Mouse (Mus musculus) neutrophil, adult 59 days (primary cell): ENCODE data around the gene Alox5ap. TPM values are rescaled to one million over a fixed set of nuclear protein-coding genes. Genes with fewer than 3 reads are reported as not detected.

Source experiments
- total RNA-seq, 2 experiments: library from RNA; stranded (reverse); gene quantifications; 1 replicate in 1 of 2; 2 replicates in 1 of 2; pipeline ENCODE4 v1.2.4; 2023

The Alox5ap gene
- total RNA-seq, result 1,000 to 10,000 TPM; 1,426 to 1,506 TPM

GRCm38 (mm10) chr5:149264405-149264804, at the start of gene Alox5ap:
TSS of gene Alox5ap (plus strand) at chr5:149264767.

Other genes with a start within 250 kb of the Alox5ap start
- gene Uspl1, start 80.4 kb upstream of the Alox5ap start, total RNA-seq, result 10 to 100 TPM; 20.0 to 23.4 TPM
- 100 to 1,000 TPM; 248 to 297 TPM for gene Hmgb1, start 80.3 kb upstream of the Alox5ap start, total RNA-seq
- not detected for gene Medag, start 147.0 kb downstream of the Alox5ap start, total RNA-seq
- not detected for gene Tex26, start 174.9 kb downstream of the Alox5ap start, total RNA-seq